Mouse (Mus musculus): ENCODE results near the gene Klre1. TPM values are rescaled to one million over a fixed set of nuclear protein-coding genes. Genes with fewer than 3 reads are reported as not detected.
"Not testable (repeated sequence)": the region's sequence is repeated elsewhere in the genome, so short reads cannot be mapped to it uniquely, and the experiment has no call there.

Klre1 gene
- total RNA-seq, 2 experiments from 2014 or later: not detected

GRCm38 (mm10) chr6:129581274-129581673 is 3.6 kb downstream of the Klre1 start:
- intact Hi-C loops (cut with DNase I): no loop called here
- no peak for DNase-seq

GRCm38 (mm10) chr6:129581896-129582295 is 4.2 kb downstream of the Klre1 start:
- no peak for DNase-seq
- intact Hi-C loops (cut with DNase I): no loop called here

- DNase-seq: no peak
- intact Hi-C loops (cut with DNase I): no loop called here
Measured at GRCm38 (mm10) chr6:129583014-129583413, 5.3 kb downstream of the Klre1 start.

GRCm38 (mm10) chr6:129591508-129591907 is 13.8 kb downstream of the Klre1 start, which contains the start of gene Klrd1:
Klrd1 (plus strand) TSS chr6:129591782.
- intact Hi-C loops (cut with DNase I): no loop called here
- no peak for DNase-seq

- no peak for DNase-seq
- intact Hi-C loops (cut with DNase I): no loop called here
Measured at GRCm38 (mm10) chr6:129608372-129608771, 30.7 kb downstream of the Klre1 start.

GRCm38 (mm10) chr6:129623735-129624134 is 46.0 kb downstream of the Klre1 start, which contains the start of gene Klrk1:
Klrk1 (minus strand) TSS chr6:129623864.
- intact Hi-C loops (cut with DNase I): no loop called here
- no peak for DNase-seq

- intact Hi-C loops (cut with DNase I); DNase-seq: not testable (repeated sequence)
Measured at GRCm38 (mm10) chr6:129631046-129631445, 53.3 kb downstream of the Klre1 start.

Other genes with a start within 250 kb of the Klre1 start
- not detected for gene 4922502D21Rik, start 246.1 kb upstream of the Klre1 start, total RNA-seq (2021)
- gene Clec12a, start 235.2 kb upstream of the Klre1 start, total RNA-seq (2021): 1 to 10 TPM; 1.1 TPM
- under 1 TPM in 1 of 2 experiments, not detected in 1; 0.19 TPM for gene Clec12b, start 192.0 kb upstream of the Klre1 start, total RNA-seq (2021)
- 1 to 10 TPM; 1.5 to 1.7 TPM for gene Clec1b, start 180.6 kb upstream of the Klre1 start, total RNA-seq (2021)
- gene Clec9a, start 169.0 kb upstream of the Klre1 start, total RNA-seq (2021): under 1 TPM; 0.31 to 0.33 TPM
- 10 to 100 TPM in 1 of 2 experiments, 1 to 10 TPM in 1; 9.8 to 11.1 TPM for gene Clec1a, start 125.9 kb upstream of the Klre1 start, total RNA-seq (2021)
- under 1 TPM; 0.08 to 0.16 TPM for gene Olr1, start 70.7 kb upstream of the Klre1 start, total RNA-seq (2021)
- gene Tmem52b, start 65.3 kb upstream of the Klre1 start, total RNA-seq (2021): not detected
- gene Gabarapl1, start 44.7 kb upstream of the Klre1 start, total RNA-seq (2021): 100 to 1,000 TPM; 151 to 152 TPM
- gene Klrd1, start 13.9 kb downstream of the Klre1 start, total RNA-seq (2021): under 1 TPM in 1 of 2 experiments, not detected in 1; 0.38 TPM
- under 1 TPM in 1 of 2 experiments, not detected in 1; 0.19 TPM for gene Klrk1, start 46.0 kb downstream of the Klre1 start, total RNA-seq (2021)
- gene Klrc3, start 65.4 kb downstream of the Klre1 start, total RNA-seq (2021): not detected
- gene Klrc2, start 82.8 kb downstream of the Klre1 start, total RNA-seq (2021): not detected
- under 1 TPM in 1 of 2 experiments, not detected in 1; 0.41 TPM for gene Klrc1, start 101.1 kb downstream of the Klre1 start, total RNA-seq (2021)
- not detected for gene Klri1, start 139.2 kb downstream of the Klre1 start, total RNA-seq (2021)
- not detected for gene Klri2, start 162.6 kb downstream of the Klre1 start, total RNA-seq (2021)
- gene Gm156, start 206.4 kb downstream of the Klre1 start, total RNA-seq (2021): not detected